Mouse (Mus musculus): ENCODE results near the gene Pmfbp1.

DNA sequence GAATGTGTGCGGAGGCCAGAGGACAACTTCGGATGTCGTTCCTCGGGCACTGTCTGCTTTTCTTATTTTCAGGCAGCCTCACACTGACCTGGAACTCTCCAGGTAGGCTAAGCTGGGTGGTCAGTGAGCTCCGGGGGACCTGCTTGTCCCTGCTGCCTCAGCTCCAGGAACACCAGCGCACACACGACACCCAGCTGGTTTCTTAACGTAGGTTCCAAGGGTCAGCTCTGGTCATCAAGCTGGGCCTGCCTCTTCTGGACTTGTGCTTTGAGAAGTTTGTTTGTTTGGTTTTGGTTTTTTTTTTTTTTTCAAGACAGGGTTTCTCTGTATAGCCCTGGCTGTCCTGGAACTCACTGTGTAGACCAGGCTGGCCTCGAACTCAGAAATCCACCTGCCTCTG, 97.1 kb downstream of the Pmfbp1 start:
- TF ChIP-seq CTCF (IDR thresholded peaks at IDR 0.05; ENCODE audit: low read depth), result no peak
- TF ChIP-seq EP300 (optimal IDR thresholded peaks at IDR 0.05), result no peak
